Mouse (Mus musculus): ENCODE measurements around the gene Olfr1322.

Gene Olfr1322

DNA sequence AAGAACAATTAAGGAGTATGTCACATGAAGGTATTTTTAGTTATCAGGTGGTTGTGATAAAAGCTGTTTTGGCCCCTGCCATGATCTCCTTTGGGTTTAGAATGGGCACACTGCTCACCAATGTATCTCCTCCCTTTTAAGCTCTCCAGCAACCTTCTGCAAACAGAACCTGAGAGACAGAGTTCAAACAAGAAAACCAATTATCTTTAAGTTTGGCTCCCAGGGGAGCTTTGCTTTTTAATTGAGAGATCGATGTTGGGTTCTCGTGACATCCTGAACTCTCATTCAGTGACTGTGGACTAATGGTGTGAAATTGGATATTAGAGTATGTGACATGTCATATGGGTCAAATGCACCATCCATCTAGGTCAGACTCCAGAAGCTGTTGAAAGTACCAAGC lies at the start of gene Olfr1322:
TSS of gene Olfr1322 (minus strand) at position 101 of the 400 bp plus-strand sequence.
- no peak for DNase-seq (ENCODE audit: low spot score in 2 of 2)

DNA sequence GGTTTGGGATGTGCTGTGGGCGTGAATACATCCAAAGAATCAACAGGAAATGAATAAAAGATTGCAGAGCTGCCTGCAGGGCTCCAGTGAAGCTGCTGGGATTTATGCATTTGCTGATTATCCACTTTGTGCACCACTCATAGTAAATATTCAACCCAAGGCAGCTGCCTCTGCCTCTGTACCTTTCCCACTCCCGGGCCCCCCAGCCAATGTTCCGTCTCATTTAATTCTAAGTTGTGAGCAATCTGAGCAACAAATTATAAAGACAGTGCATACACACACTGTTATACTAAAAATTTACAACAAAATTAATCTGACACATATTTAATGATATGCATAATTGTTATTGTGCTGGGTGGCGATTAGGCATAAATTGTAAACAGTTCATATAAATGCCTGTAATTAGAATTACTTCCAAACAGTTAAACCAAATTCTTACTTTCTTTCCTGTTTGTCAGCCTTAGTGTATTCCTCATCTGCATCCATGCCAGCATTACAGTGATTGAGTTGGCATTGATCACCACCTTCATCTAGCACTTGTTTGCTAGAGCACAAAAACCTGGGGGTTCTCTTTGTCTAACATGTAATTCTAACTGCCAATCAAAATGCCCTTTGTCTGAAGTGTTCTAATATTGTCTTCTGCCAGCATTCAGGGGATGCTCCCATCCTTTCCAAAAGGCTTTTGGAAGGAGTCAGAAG lies 13.5 kb downstream of the Olfr1322 start:
- DNase-seq (ENCODE audit: low spot score in 2 of 2): no peak

Measured in urinary bladder, postnatal 4 days (tissue).